Mouse (Mus musculus) heart, adult 18-20 months (tissue): ENCODE results near the gene Scarf1. TPM values are rescaled to one million over a fixed set of nuclear protein-coding genes. Genes with fewer than 3 reads are reported as not detected.
A peak's percentile ranks its signal among the peaks of the same experiment; 100 is the strongest.
"Not testable (repeated sequence)": the region's sequence is repeated elsewhere in the genome, so short reads cannot be mapped to it uniquely, and the experiment has no call there.

Experiments
- DNase-seq, 2 experiments: peaks; one replicate each; pipeline ENCODE4 v3.0.0; 2021 to 2022; ENCODE audit warnings: mixed read lengths in 1 of 2
- total RNA-seq, 2 experiments: library from RNA; stranded (reverse); gene quantifications; 2 replicates each; pipeline ENCODE4 v1.2.3; 2021

The Scarf1 gene
- total RNA-seq, 2 experiments from 2014 or later: 6.6 to 6.8 TPM

- DNase-seq: peak in 1 of 2 experiments; percentile 49
Observed at GRCm38 (mm10) chr11:75537491-75538183, 24.3 kb downstream of the Scarf1 start.

GRCm38 (mm10) chr11:75538184-75538969, 25.0 kb downstream of the Scarf1 start:
- no peak for DNase-seq

GRCm38 (mm10) chr11:75538970-75539299, 25.6 kb downstream of the Scarf1 start:
- DNase-seq: no peak

GRCm38 (mm10) chr11:75540209-75540608, 26.9 kb downstream of the Scarf1 start:
- no peak for DNase-seq

- no peak for DNase-seq
Observed at GRCm38 (mm10) chr11:75540710-75541581, 27.6 kb downstream of the Scarf1 start.

GRCm38 (mm10) chr11:75544713-75545112, 31.4 kb downstream of the Scarf1 start:
- no peak for DNase-seq

GRCm38 (mm10) chr11:75546057-75546456, 32.7 kb downstream of the Scarf1 start:
- no peak for DNase-seq

GRCm38 (mm10) chr11:75549658-75550111, 36.3 kb downstream of the Scarf1 start:
- DNase-seq: peak in 1 of 2 experiments; percentile 72

- peak; percentile 68 to 83 for DNase-seq
Observed at GRCm38 (mm10) chr11:75550200-75550946, 37.0 kb downstream of the Scarf1 start.

- peak in 1 of 2 experiments; percentile 33 for DNase-seq
Observed at GRCm38 (mm10) chr11:75551321-75551720, 38.0 kb downstream of the Scarf1 start.

GRCm38 (mm10) chr11:75551961-75552441, 38.7 kb downstream of the Scarf1 start:
- DNase-seq: peak; percentile 80 to 89

GRCm38 (mm10) chr11:75552906-75553482, 39.7 kb downstream of the Scarf1 start:
- no peak for DNase-seq

GRCm38 (mm10) chr11:75556006-75556405, 42.7 kb downstream of the Scarf1 start:
- DNase-seq: not testable (repeated sequence)

- no peak for DNase-seq
Observed at GRCm38 (mm10) chr11:75557142-75557541, 43.8 kb downstream of the Scarf1 start.

GRCm38 (mm10) chr11:75558101-75558500, 44.8 kb downstream of the Scarf1 start:
- DNase-seq: no peak

- no peak for DNase-seq
Observed at GRCm38 (mm10) chr11:75559870-75560504, 46.6 kb downstream of the Scarf1 start.

- no peak for DNase-seq
Observed at GRCm38 (mm10) chr11:75560530-75561409, 47.4 kb downstream of the Scarf1 start.

GRCm38 (mm10) chr11:75561410-75561791, 48.1 kb downstream of the Scarf1 start:
- no peak for DNase-seq

- no peak for DNase-seq
Observed at GRCm38 (mm10) chr11:75562840-75563239, 49.5 kb downstream of the Scarf1 start.
